9 mouse cellular contexts compared by ENCODE assay signal in the genomic region with DNA sequence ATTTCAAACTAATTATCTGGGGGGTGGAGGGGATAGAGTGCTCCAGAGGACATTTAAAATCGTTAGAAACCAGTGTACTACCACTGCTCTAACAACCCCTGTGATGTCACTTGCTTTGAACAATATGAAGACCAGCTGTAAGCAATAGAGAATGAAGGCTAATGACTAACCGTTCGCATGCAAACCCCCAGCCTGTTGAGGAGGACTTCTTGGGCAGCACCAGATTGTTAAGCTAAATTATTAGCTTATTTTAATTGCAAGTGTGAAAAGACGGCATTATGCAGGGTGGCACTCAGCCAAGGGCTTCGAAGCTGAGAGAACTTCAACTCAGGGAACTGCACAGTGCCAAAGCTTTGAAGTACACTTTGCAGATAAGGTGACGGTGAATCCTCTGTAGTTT.
DNase-seq lines count a peak whose midpoint lies in the region; ATAC-seq and TF ChIP-seq lines count a peak whose summit lies in the region.
"Had no signal": no experiment of that assay in that cellular context is flagged by ENCODE, and none has a peak within 500 bp of the region (broad histone marks: within the 10 kb centered on the region; RNA-seq: fewer than 3 reads in every experiment).

No protein-coding gene starts in this region.

- no peak overlapping the region for H3K9ac ChIP-seq in midbrain, postnatal 0 days (replicated peaks; ENCODE audit: low read length, poor library complexity, severe bottlenecking)
- H3K9ac ChIP-seq in midbrain, embryonic 13.5 days (replicated peaks): no peak overlapping the region
- no peak overlapping the region for H3K9ac ChIP-seq in hindbrain, embryonic 11.5 days (ENCODE audit: low read depth, low read length)

- H3K36me3 ChIP-seq in midbrain, postnatal 0 days (ENCODE audit: insufficient read depth, low read length): no peaks in the 10 kb centered on the region
- H3K36me3 ChIP-seq in midbrain, embryonic 13.5 days: no peaks in the 10 kb centered on the region
- H3K36me3 ChIP-seq in hindbrain, embryonic 11.5 days (ENCODE audit: control insufficient read depth, insufficient read depth, low read length): no peaks in the 10 kb centered on the region

- peak; percentile 13 for DNase-seq in embryo, embryonic 11 days
- no peak for DNase-seq in embryo, embryonic 9.5 days (ENCODE audit: extremely low spot score)
- peak; percentile 17 for DNase-seq in midbrain, postnatal 0 days (ENCODE audit: low spot score)
- DNase-seq in kidney, postnatal 25 days: peak; percentile 46 to 64
- peak; percentile 53 to 55 for DNase-seq in right cerebral cortex, adult 2 months (ENCODE audit: low spot score in 2 of 2)
- no peak for DNase-seq in hindbrain, embryonic 11.5 days (ENCODE audit: low spot score)

- H3K27me3 ChIP-seq in midbrain, postnatal 0 days (ENCODE audit: insufficient read depth, low read length): no peaks in the 10 kb centered on the region
- H3K27me3 ChIP-seq in midbrain, embryonic 13.5 days: no peaks in the 10 kb centered on the region
- no peaks in the 10 kb centered on the region for H3K27me3 ChIP-seq in hindbrain, embryonic 11.5 days (ENCODE audit: control insufficient read depth, insufficient read depth, low read length)

- no peak for TF ChIP-seq CTCF in midbrain, postnatal 0 days (IDR thresholded peaks at IDR 0.05)

- no peaks in the 10 kb centered on the region for H3K9me3 ChIP-seq in midbrain, postnatal 0 days (ENCODE audit: low read length)
- H3K9me3 ChIP-seq in midbrain, embryonic 13.5 days: no peaks in the 10 kb centered on the region
- H3K9me3 ChIP-seq in hindbrain, embryonic 11.5 days (ENCODE audit: control insufficient read depth, low read length): no peaks in the 10 kb centered on the region

- H3K4me2 ChIP-seq in midbrain, postnatal 0 days (ENCODE audit: low read depth, low read length, poor library complexity, severe bottlenecking): no peak overlapping the region
- no peak overlapping the region for H3K4me2 ChIP-seq in midbrain, embryonic 13.5 days (replicated peaks)
- no peak overlapping the region for H3K4me2 ChIP-seq in hindbrain, embryonic 11.5 days (replicated peaks; ENCODE audit: low read depth, low read length)
- H3K4me2 ChIP-seq: midbrain, embryonic 11.5 days had no signal

- no peak for ATAC-seq in midbrain, postnatal 0 days (ENCODE audit: low FRiP score)
- ATAC-seq in midbrain, embryonic 13.5 days: no peak
- ATAC-seq in cerebellum, adult (ENCODE audit: insufficient number of reproducible peaks, low FRiP score, low TSS enrichment): no peak
- no peak for ATAC-seq in hindbrain, embryonic 11.5 days (ENCODE audit: low FRiP score)

- 43% methylated on average over 6 of the region's 6 CpGs for WGBS in midbrain, postnatal 0 days
- 57% methylated on average over 6 of the region's 6 CpGs for WGBS in midbrain, embryonic 13.5 days
- 78% methylated on average over 6 of the region's 6 CpGs for WGBS in hindbrain, embryonic 11.5 days

- no peak overlapping the region for H3K4me3 ChIP-seq in midbrain, postnatal 0 days (ENCODE audit: low read depth, low read length)
- H3K4me3 ChIP-seq in midbrain, embryonic 13.5 days (replicated peaks): no peak overlapping the region
- no peak overlapping the region for H3K4me3 ChIP-seq in hindbrain, embryonic 11.5 days (ENCODE audit: low read depth, low read length)

- no peak overlapping the region for H3K27ac ChIP-seq in midbrain, postnatal 0 days (ENCODE audit: low read depth, low read length)
- H3K27ac ChIP-seq in midbrain, embryonic 13.5 days: no peak overlapping the region
- no peak overlapping the region for H3K27ac ChIP-seq in hindbrain, embryonic 11.5 days (ENCODE audit: low read depth, low read length)

- no peaks in the 10 kb centered on the region for H3K4me1 ChIP-seq in midbrain, postnatal 0 days (ENCODE audit: insufficient read depth, low read length)
- H3K4me1 ChIP-seq in midbrain, embryonic 13.5 days (replicated peaks): no peaks in the 10 kb centered on the region
- H3K4me1 ChIP-seq in hindbrain, embryonic 11.5 days (replicated peaks; ENCODE audit: control insufficient read depth, insufficient read depth, low read length): no peaks in the 10 kb centered on the region

Comparison
In these comparisons a context has a peak if more than half of its experiments do, and no peak if none do; other contexts are left out.
1. DNase-seq: peak in embryo, embryonic 11 days (single experiment), midbrain, postnatal 0 days (single experiment), kidney, postnatal 25 days (2 of 2) and right cerebral cortex, adult 2 months (2 of 2); none in embryo, embryonic 9.5 days (single experiment) and hindbrain, embryonic 11.5 days (single experiment).